Mouse (Mus musculus) heart, postnatal 0 days (tissue): ENCODE measurements around the gene Adora1.

ENCODE experiments used
- CTCF ChIP-seq: IDR thresholded peaks from 2 replicates; pipeline ENCODE4 v1.5.1; 2016; ENCODE audit warnings: antibody characterized with exemption, control low read depth, low read depth
- EP300 ChIP-seq: IDR thresholded peaks from 2 replicates; pipeline ENCODE4 v1.6.1; 2016; ENCODE audit warnings: antibody characterized with exemption, low read depth

- no peak for TF ChIP-seq CTCF
- no peak for TF ChIP-seq EP300
Measured at GRCm38 (mm10) chr1:134152626-134153590, 82.3 kb downstream of the Adora1 start.
